Mouse (Mus musculus) A20 (cell line): ENCODE data around the gene Zbtb38.

Experiments
- DNase-seq: peaks from one replicate; pipeline ENCODE4 v3.0.0-alpha.2; 2011; ENCODE audit warnings: low read depth, low spot score

Zbtb38 gene

DNA sequence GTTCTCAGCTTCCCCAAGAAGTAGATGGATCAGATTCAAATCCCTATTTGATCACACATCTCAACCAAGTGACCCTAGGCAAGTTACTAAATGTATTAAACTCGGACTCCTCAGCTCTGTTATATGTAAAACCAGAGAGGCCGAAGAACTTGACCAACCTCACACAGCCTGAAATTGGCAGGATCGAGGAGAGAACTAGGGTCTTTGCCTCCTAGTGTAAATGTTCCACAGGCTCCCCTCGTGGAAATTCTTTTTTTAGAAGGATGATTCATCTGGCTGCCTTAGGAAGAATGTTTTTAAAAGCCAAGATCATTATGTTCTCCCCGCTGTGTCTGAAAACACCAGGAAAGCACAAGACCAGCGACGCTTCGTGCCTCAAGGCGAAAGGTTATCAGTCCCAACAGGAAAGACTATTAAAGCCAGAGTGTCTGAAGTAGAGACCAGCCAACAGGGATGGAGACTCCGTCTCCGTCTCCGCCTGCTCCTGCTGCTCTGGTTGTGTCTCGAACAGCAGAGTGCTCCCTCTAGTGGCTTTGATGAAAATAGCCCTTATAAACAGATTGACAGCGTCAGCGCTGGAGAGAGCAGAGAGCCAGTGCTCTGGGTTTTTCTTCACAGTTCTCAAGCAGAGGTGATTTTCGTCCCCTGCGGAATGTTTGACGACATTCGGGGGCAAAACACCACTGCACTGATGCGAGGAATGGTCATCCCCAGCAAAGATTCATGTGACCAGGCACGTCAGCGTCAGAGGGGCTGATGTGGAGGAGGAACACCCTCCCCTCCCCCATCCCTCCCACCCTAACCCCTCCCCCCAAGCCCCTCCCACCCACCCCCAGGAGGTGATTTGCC, 6.3 kb upstream of the Zbtb38 start:
- peak; percentile 93 for DNase-seq

DNA sequence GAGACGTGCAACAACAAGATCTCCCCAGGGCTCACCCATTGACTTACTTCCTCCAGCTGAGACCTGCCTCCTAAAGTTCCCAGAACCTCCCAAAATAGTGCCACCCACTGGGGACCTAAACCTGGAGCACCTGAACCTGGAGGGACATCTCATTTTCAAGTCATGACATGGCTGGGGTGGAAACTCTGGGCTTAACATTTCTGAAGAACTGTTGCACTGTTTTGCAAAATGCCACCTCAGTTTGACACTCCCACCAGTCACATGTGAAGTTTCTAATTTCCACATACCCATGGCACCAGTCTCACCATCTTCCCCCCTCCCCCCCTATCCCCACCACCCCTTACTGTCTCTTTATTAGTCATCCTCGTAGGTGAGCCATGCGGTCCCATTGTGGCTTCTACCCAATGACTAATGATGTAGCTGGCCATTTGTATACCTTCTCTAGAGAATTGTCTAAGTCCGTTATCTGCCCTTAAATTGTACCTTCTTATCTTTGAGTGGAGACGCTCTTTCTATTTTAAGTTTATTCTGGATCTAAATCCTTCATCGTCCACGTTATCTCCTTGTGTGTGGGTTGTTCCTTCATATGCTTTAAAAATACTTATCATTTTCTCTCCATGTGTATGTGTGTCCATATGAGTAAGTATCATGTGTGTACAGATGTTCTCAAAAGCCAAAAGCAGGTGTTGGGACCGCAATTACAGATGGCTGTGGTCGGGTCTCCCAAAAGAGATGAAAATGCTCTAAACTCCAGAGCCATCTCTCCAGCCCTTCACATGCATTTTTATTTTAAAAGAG, 4.2 kb upstream of the Zbtb38 start:
- no peak for DNase-seq

DNA sequence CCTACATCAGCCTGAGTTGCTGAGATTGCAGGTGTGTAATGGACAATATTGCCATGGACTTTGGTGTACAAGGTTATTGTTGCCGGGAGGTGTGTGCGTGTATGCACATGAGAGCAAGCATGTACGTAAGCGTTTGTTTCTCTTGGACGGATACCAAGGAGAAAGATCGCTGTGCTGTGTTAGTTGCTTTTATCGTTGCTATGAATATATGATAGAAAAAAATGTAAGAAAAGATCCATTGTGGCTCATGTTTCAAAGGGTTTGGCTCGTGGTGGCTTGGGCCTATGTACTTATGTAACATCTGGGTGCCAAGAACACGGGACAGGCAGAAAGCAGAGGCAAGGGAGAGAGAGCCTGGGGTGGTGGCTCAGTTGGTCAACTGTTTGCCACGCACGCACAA, 3.1 kb upstream of the Zbtb38 start:
- DNase-seq, result no peak

DNA sequence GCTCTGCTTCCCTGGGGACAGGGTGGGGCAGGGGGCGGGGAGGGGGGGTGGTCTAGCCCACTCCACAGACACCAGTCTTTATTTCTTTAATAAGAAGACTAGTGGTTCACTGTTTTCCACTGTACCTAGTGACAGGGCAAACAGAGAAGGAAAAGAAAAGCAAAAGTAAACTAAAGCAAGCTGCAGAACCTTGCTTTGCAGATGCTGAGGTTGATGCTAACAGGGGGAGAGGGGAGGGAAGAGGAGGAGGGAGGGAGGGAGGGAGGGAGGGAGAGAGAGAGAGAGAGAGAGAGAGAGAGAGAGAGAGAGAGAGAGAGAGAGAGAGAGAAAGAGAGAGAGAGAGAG, 2.0 kb upstream of the Zbtb38 start:
- DNase-seq, result no peak

DNA sequence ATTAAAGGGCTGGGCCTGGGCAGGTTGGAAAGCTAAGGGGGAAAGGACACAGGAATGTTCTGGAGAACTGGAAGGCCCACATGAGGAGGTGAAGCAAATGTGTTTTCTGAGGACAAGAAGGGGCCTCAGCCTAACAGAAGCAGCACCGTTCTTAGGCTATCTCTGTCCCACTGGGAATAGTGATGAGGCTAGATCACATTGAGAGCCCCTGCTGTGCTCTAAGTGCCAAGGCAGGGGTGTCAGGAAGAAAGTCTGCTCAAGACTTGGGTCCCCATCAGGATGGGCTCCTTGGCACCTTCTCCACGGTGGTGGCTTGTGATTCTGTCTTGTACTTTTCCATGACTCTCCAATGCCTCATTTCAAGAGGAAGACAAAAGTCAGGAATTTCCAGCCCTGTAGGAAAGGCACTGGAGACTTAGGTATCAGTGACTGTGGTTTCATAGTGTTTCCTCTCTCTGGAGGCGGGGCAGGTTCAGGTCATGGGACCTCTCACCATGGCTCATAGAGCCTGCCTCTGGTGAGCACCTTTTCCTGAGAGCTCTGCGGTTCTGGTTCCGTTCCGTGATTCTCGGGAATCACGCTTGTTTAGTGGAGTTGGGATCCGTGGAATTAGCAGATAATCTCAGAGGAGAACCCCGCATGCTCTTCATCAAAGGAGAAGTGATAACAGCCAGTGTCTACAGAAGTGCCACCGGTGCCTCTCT, 1.4 kb upstream of the Zbtb38 start:
- peak; percentile 62 for DNase-seq

DNA sequence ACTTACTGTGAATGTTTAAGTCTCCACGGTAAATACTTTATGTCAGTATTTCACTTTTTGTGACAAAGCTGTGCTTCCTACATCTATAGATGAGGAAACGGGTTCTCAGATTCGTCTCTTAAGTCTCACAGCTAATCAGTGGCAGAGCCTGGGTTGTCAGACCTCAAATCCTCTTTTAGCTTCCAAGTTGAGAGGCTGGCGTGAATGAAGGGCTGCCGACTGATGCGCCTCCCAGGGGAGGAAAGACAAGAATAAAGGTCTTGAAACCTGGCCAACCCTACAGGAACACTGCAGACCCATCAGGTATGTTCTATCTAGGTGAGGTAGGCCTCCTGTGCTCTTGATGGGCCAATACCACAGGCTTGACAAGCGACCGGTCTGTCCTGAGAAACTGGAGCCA, 761 bp upstream of the Zbtb38 start:
- no peak for DNase-seq

DNA sequence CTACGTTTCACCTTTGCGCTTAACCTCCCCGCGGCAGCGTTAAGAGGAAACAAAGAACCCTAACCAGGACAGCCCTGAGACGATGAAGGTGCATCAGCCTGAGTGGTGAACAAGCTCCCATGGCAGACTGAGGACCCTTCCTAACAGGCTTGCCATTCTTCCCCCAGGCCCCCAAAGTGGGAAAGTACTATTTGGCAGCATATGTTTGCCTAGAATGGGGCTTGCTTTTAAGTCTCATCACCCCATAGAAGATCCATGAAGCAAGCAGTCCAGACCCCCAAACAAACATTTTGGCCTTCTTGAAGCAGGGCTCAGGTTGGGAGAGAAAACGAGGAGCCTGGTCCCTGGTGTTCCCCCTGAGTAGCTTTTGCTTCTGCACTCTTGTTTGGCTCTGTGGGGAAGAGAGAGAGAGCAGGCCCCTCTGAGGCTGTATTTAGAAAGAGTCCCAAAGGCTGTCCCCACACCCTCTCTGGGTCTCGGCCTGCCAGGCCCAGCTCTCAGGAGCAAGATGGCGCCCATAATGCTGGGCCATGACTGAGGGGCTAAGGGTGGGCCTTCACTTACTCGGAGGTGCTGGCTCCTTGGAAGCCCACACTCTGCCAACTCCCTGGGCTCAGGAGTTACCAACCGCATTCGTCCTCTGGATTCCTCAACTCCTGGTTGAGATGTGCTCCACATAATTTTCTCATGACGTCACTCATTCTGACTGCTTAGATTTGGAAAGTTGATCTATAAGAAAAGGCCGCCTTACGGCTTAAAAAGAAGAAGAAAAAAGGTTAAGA, 619 bp downstream of the Zbtb38 start:
- no peak for DNase-seq

DNA sequence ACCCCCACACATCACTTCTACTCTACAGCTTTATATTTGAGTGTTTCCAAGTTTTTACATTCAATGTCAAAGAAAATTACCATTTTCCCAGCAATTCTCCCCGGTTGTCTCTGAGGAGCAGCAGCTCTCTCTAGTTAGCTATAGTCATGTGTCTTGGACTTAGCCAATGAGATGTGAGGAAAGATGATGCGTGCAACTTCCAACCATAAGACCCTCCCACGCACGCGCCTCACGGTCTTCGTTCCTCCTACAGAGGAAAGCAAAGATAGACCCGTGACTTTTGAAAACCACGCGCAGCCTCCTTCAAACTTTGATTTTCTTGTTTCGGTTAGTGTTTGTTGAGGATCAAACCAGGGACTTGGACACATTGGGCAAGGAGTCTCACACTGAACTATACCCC, 2.0 kb downstream of the Zbtb38 start:
- no peak for DNase-seq

DNA sequence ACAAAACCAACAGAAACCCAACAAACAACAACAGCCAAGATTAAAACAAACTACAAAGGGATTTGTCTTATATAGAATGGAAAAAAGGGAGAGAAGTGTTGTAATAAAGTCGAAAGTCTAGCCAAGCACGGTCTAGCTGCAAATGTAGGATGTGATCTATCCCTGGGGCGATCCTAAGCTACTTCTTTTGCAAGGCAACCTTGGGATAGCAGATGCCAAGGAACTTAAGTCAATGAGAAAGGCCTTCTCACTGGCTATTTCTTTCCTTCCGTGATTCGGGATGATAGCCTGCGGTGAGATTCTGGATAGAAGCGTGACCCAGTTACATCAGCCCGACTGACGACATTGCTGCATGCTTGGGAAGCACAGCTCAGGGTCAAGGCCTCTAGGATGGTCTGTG, 6.1 kb downstream of the Zbtb38 start:
- no peak for DNase-seq

DNA sequence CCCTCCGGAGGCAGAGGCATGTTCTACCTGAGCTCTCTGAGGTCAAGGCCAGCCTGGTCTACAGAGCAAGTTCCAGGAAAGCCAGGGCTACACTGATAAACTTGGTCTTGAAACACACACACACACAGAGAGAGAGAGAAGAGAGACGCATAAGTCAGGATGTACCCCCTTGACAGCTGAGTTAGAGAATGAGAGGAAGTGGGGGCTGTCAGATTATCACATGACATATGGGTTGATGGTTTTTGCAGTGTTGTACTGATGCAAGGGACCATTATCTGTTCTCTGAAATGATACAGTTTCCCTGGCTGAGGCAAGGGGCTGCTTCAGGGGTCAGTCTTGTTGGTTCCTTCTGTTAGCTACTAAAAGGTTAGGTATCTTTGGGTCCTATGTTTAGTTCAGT, 7.7 kb downstream of the Zbtb38 start:
- DNase-seq, result no peak

DNA sequence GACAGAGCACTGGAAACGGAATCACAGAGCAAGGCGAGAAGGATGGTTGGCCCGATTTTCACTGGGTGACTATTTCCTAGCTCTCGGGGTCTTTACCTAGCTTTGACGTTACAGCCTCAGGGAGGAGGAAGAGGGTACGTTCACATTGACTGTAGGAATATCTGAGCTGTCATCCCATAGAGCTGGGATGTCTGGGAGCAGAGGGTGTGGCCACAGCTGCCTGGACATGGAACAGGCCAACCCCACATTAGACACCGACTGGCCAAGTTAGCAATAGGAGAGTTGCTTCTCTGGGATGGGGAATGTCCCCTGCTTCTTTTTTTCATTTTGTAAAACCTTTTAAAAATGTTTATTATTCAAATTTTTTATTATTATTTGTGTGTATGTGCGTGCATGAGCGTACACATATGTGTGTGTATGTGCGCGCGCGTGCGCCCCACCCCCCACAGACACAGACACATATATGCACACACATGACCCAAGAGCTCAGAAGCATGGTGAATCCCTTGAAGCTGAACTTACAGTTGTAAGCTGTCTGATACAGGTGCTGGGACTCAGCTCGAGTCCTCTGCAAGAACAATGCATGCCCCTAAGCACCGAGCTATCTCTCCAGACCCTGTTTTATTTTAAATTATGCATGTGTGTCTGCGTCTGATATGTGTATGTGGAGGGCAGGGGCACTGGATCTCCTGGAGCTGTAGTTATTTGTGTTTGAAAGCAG, 11.1 kb downstream of the Zbtb38 start:
- no peak for DNase-seq

DNA sequence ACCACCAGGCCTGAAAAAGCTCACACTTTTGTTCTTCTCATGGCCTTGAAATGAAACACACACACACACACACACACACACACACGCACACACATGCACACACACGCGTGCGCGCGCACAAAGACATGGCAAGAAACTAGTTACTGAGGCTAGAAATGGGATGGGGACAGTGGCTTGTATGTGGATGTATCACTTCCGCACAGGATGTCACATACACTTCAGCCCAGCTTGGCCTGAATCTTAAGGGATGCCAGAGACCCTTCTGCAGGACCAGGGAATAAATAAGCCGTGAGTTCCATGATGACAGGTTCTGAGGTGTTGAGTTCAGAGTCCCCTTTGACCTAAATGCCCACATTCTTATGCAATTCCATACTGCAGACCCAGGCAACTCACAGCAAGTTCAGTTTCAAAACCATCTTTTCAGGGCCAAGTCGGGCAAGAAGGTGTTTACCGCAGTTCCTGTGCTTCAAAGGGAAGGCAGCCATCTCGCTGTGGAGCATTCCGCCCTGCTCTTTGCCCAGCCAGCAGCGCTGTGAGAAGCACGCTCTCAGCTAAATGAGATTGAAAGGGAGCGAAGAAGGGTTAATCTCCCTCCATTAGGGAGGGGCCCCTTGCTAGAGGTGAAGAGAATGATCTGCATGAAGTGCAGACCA, 11.8 kb downstream of the Zbtb38 start:
- DNase-seq, result peak; percentile 87

DNA sequence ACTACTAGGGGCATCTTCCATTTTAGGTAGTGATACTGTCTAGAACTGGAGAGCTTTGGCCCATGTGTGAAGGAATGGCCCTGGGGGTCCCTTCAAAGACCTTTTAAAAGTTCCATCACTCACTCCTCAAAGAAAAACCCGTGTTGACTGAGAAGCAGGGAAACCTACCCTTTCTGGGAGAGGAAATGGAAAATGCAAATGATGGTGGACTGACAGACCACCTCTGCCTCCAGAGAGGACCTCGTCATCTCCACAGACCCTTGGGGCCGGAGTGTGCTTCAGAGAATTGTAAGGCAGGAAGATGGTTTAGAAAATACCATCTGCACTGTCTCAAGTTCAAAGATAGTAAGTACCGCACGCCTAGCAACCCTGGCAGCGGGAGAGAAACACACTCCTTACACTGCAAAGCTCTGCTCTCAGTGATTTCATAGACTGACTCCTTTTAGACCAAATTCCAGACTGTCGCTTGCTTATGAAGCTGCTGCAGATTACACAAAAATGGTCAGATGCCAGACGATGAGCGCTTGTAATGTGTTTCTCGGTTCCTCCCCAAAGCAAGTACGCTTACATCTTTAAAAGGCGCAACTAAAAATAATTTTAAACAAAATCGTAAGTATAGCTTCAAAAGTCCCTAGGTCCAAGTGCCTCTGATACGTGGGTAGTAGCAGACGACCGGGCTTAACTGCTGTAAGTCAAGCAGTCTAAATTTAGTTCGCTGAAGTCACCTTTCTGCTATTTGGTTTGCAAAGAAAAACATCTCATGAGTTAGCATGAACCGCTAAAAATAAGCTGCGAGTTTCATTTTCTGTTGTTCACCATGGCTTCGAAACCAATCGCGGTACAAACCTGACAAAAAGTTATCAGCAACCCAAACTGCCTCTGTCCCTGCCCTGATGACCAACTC, 12.6 kb downstream of the Zbtb38 start:
- peak; percentile 91 for DNase-seq

DNA sequence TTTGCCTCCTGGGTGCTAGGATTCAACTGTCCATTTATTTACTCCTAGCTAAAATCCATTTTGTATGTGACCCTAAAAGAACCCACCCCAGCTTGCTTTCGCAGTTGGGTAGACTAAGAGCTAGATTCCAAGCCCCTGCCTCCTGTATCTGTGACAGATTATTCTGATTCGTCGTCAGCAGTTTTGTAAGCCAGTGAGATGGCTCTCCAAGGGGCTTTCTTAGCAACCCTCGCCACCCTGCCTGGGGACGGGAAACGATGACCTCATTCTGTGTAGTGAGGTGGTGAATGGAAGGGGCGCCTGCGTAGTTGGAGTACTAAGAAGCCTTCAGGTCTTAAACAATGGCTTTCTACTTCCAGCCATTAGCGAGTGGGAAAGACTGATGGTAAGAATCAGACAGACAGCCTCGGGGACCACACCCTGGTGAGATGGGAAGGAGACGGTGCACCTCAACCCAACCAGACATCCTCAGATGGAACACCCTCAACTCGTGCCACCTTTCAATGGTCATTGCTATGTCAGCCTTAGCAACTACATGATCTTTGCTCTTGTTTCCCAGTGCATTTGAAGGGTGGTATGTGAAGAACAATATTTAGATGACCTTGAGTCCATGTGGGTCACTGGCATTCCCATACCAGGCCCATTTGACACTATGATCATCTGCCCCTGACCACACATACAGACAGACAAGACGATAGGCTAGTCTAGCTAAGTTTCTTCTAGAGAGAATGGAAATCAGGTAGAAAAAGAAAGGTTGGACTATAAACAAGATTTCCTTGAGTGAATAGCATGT, 13.9 kb downstream of the Zbtb38 start:
- DNase-seq, result peak; percentile 39

DNA sequence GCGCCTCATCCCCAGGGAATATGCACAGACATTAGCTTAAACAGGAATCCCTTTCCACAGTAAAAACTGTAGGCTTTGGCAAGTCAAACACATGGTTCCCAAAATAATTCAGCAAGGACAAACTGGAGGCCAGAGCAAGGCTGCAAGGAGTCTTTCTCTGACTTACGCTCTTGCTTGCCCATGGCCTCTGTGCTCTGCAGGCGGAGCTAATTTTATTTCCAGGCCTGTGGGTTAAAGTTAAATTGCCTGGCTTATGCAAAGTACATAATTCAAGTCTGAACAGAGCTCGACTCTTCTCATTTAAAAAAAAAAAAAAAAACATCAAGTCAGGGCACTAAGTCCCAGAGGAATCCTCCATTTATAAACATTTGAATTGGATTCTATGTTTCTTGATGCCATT, 16.7 kb downstream of the Zbtb38 start:
- DNase-seq, result peak; percentile 82

DNA sequence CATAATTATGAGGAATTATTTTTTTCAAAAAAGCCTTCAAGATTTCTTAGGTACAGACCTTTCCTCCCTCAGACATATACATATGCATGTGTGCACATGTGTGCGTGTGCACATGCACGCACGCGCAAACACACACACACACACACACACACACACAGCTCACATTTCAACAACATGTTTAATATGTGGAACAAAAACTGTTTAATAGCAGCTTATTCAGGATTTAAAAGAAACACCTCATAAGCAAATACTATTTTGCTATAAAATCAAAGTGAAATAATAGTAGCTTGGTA, 19.3 kb downstream of the Zbtb38 start:
- DNase-seq, result no peak

DNA sequence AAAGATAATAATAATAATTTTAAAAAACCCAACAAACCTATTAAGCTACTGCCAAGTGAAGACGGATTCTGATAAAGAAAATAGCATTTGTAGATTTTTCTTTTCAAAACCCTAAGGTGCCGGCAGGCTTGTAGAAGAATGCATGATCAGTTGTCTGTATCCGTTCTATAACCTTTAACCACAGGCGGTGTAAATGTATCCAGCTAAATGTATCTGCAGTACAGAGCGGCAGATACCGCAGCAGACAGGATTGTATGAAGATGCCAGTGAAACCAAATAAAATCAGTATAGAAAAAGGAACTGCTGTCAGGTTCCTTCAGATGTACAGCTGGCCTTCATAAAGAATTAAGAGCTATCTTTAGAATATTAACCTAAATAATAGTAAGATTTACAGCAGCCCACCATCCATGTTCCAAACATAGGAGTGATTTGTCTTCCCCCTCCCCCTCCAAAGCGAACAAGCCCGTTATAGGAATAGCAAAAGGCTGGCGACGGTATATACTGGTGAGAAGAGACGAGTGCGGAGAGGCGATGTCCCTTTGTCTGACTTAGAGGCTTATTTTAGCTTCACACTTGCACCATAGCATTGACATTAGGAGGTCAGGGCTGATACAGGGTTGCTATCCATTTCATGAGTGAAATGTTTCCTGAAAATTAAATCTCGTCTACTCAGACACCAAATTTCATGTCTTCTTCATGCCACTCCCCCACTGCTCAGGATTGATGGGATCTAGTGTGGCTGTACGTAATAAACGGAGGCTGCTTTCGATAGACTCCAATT, 19.8 kb downstream of the Zbtb38 start:
- peak; percentile 81 for DNase-seq

DNA sequence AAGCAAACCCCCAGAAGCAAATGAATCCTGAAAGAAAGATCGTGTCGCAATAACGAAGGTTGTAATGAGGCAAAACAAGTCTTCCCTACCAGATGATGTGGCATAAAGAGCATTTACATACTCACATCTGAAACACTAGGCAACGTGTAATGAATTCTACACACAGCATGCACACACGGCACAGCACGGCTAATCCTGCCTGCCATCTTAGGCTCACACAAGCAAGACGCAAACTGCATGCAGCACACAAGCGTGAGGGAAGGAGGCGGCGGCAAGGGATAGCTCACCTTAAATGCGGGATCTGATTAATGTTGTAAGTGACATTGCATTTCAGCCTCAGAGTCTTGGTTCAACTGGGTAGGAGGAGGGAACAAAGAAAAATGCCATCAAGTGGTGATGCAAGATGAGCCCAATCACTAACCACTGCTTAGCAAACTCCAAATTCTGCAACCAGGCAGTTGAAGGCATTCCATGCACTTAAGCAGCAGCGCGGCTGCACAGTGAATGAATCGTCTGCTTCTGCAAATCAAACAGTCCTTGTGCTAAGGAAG, 20.6 kb downstream of the Zbtb38 start:
- DNase-seq, result peak; percentile 90
